Mouse (Mus musculus) olfactory bulb, adult 2 months (tissue): ENCODE data around the gene Gm21060.

ENCODE experiments used
- CTCF ChIP-seq: fragments of 200-500 bp; IDR thresholded peaks from 2 replicates; pipeline ENCODE4 v1.5.1; 2012; ENCODE audit warnings: low read depth, mild to moderate bottlenecking, low read length, moderate library complexity; ENCODE audit not compliant: insufficient read depth
- POLR2A ChIP-seq: fragments of 200-500 bp; IDR thresholded peaks from 2 replicates; pipeline ENCODE4 v1.6.1; 2012; ENCODE audit warnings: mild to moderate bottlenecking, low read depth, low read length, moderate library complexity; ENCODE audit not compliant: insufficient read depth

GRCm38 (mm10) chr19:61283581-61283980 is 13.3 kb downstream of the Gm21060 start:
- TF ChIP-seq CTCF, result no peak
- no peak for TF ChIP-seq POLR2A
